Mouse (Mus musculus) kidney, adult 18-20 months (tissue): ENCODE results near the gene Aplp2.

Source experiments
- DNase-seq: peaks from one replicate; pipeline ENCODE4 v3.0.0; 2021

Aplp2 gene

GRCm38 (mm10) chr9:31211690-31212499 is at the start of gene Aplp2:
TSS of gene Aplp2 (minus strand) at chr9:31211815.
- DNase-seq, result peak; percentile 98

GRCm38 (mm10) chr9:31260219-31260618 is 48.6 kb upstream of the Aplp2 start:
- no peak for DNase-seq

- DNase-seq, result no peak
Observed at GRCm38 (mm10) chr9:31258237-31258636, 46.6 kb upstream of the Aplp2 start.

GRCm38 (mm10) chr9:31255953-31256352 is 44.3 kb upstream of the Aplp2 start:
- DNase-seq, result no peak

GRCm38 (mm10) chr9:31254697-31255004 is 43.0 kb upstream of the Aplp2 start:
- DNase-seq, result no peak

GRCm38 (mm10) chr9:31253866-31254696 is 42.5 kb upstream of the Aplp2 start:
- no peak for DNase-seq

- DNase-seq, result peak; percentile 10
Observed at GRCm38 (mm10) chr9:31253311-31253734, 41.7 kb upstream of the Aplp2 start.

GRCm38 (mm10) chr9:31252182-31252799 is 40.7 kb upstream of the Aplp2 start:
- DNase-seq, result peak; percentile 13

GRCm38 (mm10) chr9:31247447-31248220 is 36.0 kb upstream of the Aplp2 start:
- no peak for DNase-seq

- no peak for DNase-seq
Observed at GRCm38 (mm10) chr9:31246421-31246820, 34.8 kb upstream of the Aplp2 start.

- DNase-seq, result no peak
Observed at GRCm38 (mm10) chr9:31245006-31245405, 33.4 kb upstream of the Aplp2 start.

- no peak for DNase-seq
Observed at GRCm38 (mm10) chr9:31243939-31244333, 32.3 kb upstream of the Aplp2 start.

- no peak for DNase-seq
Observed at GRCm38 (mm10) chr9:31243306-31243938, 31.8 kb upstream of the Aplp2 start.

- no peak for DNase-seq
Observed at GRCm38 (mm10) chr9:31241208-31241699, 29.6 kb upstream of the Aplp2 start.

- DNase-seq, result no peak
Observed at GRCm38 (mm10) chr9:31240522-31241207, 29.1 kb upstream of the Aplp2 start.

GRCm38 (mm10) chr9:31239551-31239950 is 27.9 kb upstream of the Aplp2 start:
- no peak for DNase-seq

GRCm38 (mm10) chr9:31238526-31238925 is 26.9 kb upstream of the Aplp2 start:
- no peak for DNase-seq

- DNase-seq, result no peak
Observed at GRCm38 (mm10) chr9:31236079-31236478, 24.5 kb upstream of the Aplp2 start.

GRCm38 (mm10) chr9:31235489-31235888 is 23.9 kb upstream of the Aplp2 start:
- DNase-seq, result no peak

GRCm38 (mm10) chr9:31235030-31235429 is 23.4 kb upstream of the Aplp2 start:
- DNase-seq, result no peak

- no peak for DNase-seq
Observed at GRCm38 (mm10) chr9:31226541-31226940, 14.9 kb upstream of the Aplp2 start.

GRCm38 (mm10) chr9:31225808-31226207 is 14.2 kb upstream of the Aplp2 start:
- no peak for DNase-seq
